Mouse (Mus musculus): ENCODE data around the gene 1810010H24Rik.

GRCm38 (mm10) chr11:107025411-107026321 lies at the start of gene 1810010H24Rik:
- TF ChIP-seq ZC3H11A (IDR thresholded peaks at IDR 0.05; ENCODE audit: borderline replicate concordance, low read depth, low read length) (no peak), CHD2 (IDR thresholded peaks at IDR 0.05; ENCODE audit: low read depth, low read length) (no peak)

All from ES-E14 (cell line).